In the genomic region with DNA sequence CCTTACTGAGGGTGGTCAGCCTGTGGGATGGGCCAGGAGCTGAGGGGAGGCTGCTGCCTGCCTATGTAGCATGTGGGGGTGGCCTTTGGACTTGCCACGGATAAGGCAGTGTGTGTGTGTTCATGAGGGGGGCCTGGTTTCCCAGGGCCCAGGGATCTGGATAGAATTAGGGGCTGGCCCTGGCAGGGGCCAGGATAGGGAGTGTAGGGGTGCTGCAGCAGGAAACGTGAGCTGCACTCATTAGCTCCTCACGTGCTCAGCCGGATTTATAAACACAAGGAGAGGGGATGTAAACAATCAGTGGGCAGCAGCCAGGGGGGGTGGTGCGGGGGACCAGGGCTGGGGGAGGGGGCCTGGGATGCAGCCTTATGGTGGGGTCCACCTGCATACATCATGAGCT, we compare ENCODE assay signal across 12 mouse cellular contexts. TPM values are rescaled to one million over a fixed set of nuclear protein-coding genes. Genes with fewer than 3 reads are reported as not detected.
DNase-seq lines count a peak whose midpoint lies in the region; ATAC-seq and TF ChIP-seq lines count a peak whose summit lies in the region.
"Had no signal": no experiment of that assay in that cellular context is flagged by ENCODE, and none has a peak within 500 bp of the region (broad histone marks: within the 10 kb centered on the region; RNA-seq: fewer than 3 reads in every experiment).

No protein-coding gene starts in this region.

- no peak for TF ChIP-seq CTCF in kidney, postnatal 0 days (IDR thresholded peaks at IDR 0.05; ENCODE audit: low read depth)

- no peaks in the 10 kb centered on the region for H3K9me3 ChIP-seq in kidney, postnatal 0 days (replicated peaks; ENCODE audit: low read length)
- H3K9me3 ChIP-seq in embryonic facial prominence, embryonic 10.5 days, result no peaks in the 10 kb centered on the region
- H3K9me3 ChIP-seq in intestine, embryonic 14.5 days (ENCODE audit: control insufficient read depth, low read length), result no peaks in the 10 kb centered on the region
- H3K9me3 ChIP-seq: heart, embryonic 15.5 days had no signal

- peak overlapping the region; percentile 95; the same call in 1 of the 2 replicates for H3K4me2 ChIP-seq in kidney, postnatal 0 days (ENCODE audit: low read length)
- H3K4me2 ChIP-seq in intestine, embryonic 14.5 days (ENCODE audit: low read length), result peak overlapping the region; percentile 81
- peak overlapping the region; percentile 96 for H3K4me2 ChIP-seq in myocyte (ENCODE audit: low read depth)

- no peak overlapping the region for H3K4me3 ChIP-seq in kidney, postnatal 0 days (replicated peaks; ENCODE audit: low read depth, low read length)
- H3K4me3 ChIP-seq in embryonic facial prominence, embryonic 10.5 days, result peak overlapping the region; percentile 69
- H3K4me3 ChIP-seq in intestine, embryonic 14.5 days (ENCODE audit: low read depth, low read length), result no peak overlapping the region; the same call in 1 of the 2 replicates
- no peak overlapping the region for H3K4me3 ChIP-seq in myocyte

- no peaks in the 10 kb centered on the region for H3K36me3 ChIP-seq in kidney, postnatal 0 days (ENCODE audit: insufficient read depth, low read length)
- peaks cover 7% of the 10 kb centered on the region; the same call in 1 of the 2 replicates for H3K36me3 ChIP-seq in embryonic facial prominence, embryonic 10.5 days (replicated peaks)
- H3K36me3 ChIP-seq in intestine, embryonic 14.5 days (ENCODE audit: control insufficient read depth, insufficient read depth, low read length), result peaks cover 4% of the 10 kb centered on the region
- H3K36me3 ChIP-seq in myocyte (ENCODE audit: control insufficient read depth, insufficient read depth), result no peaks in the 10 kb centered on the region
- H3K36me3 ChIP-seq: heart, embryonic 15.5 days had no signal

- no peak for TF ChIP-seq POLR2A in myocyte (IDR thresholded peaks at IDR 0.05; ENCODE audit: insufficient read length, low read depth)

- DNase-seq in kidney, postnatal 0 days (ENCODE audit: low spot score), result no peak
- no peak for DNase-seq in kidney, postnatal 25 days
- DNase-seq in embryonic facial prominence, embryonic 10.5 days (ENCODE audit: low spot score), result peak; percentile 67
- DNase-seq in intestine, embryonic 14.5 days (ENCODE audit: low spot score), result no peak
- DNase-seq in adipocyte (ENCODE audit: low spot score), result no peak
- DNase-seq in cerebellum, postnatal 10 days, result no peak
- DNase-seq: left cerebral cortex, postnatal 4 days; right cerebral cortex, postnatal 25 days had no signal

- no peak overlapping the region for H3K27ac ChIP-seq in kidney, postnatal 0 days
- peak overlapping the region; percentile 77 for H3K27ac ChIP-seq in embryonic facial prominence, embryonic 10.5 days (replicated peaks)
- peak overlapping the region; percentile 94 for H3K27ac ChIP-seq in intestine, embryonic 14.5 days (ENCODE audit: low read depth)

- no peak overlapping the region for H3K9ac ChIP-seq in kidney, postnatal 0 days (ENCODE audit: low read depth, low read length)
- no peak overlapping the region for H3K9ac ChIP-seq in intestine, embryonic 14.5 days (ENCODE audit: low read length)
- H3K9ac ChIP-seq: heart, embryonic 15.5 days had no signal

- H3K79me2 ChIP-seq in myocyte (ENCODE audit: control insufficient read depth, insufficient read depth), result peaks cover 37% of the 10 kb centered on the region

- WGBS in kidney, postnatal 0 days, result 19% methylated on average over 5 of the region's 5 CpGs
- 2% methylated on average over 5 of the region's 5 CpGs for WGBS in embryonic facial prominence, embryonic 10.5 days
- 4% methylated on average over 5 of the region's 5 CpGs for WGBS in intestine, embryonic 14.5 days

- H3ac ChIP-seq in myocyte (ENCODE audit: control insufficient read depth, insufficient read length), result no peak overlapping the region

- no peaks in the 10 kb centered on the region for H3K27me3 ChIP-seq in kidney, postnatal 0 days (ENCODE audit: insufficient read depth, low read length)
- peaks cover 85% of the 10 kb centered on the region for H3K27me3 ChIP-seq in embryonic facial prominence, embryonic 10.5 days (replicated peaks; ENCODE audit: low read depth, poor library complexity, severe bottlenecking)
- H3K27me3 ChIP-seq in intestine, embryonic 14.5 days (replicated peaks; ENCODE audit: control insufficient read depth, insufficient read depth, low read length), result no peaks in the 10 kb centered on the region
- no peaks in the 10 kb centered on the region for H3K27me3 ChIP-seq in myocyte (ENCODE audit: control insufficient read depth, insufficient read depth, insufficient read length)

- no peak for ATAC-seq in kidney, postnatal 0 days (replicated peaks; ENCODE audit: low FRiP score, low read depth)
- no peak for ATAC-seq in intestine, embryonic 14.5 days (replicated peaks; ENCODE audit: low FRiP score, low TSS enrichment, low read depth)

- H3K4me1 ChIP-seq in kidney, postnatal 0 days (replicated peaks; ENCODE audit: insufficient read depth, low read length), result peaks cover 48% of the 10 kb centered on the region
- peaks cover 95% of the 10 kb centered on the region for H3K4me1 ChIP-seq in embryonic facial prominence, embryonic 10.5 days
- peaks cover 80% of the 10 kb centered on the region for H3K4me1 ChIP-seq in intestine, embryonic 14.5 days (replicated peaks; ENCODE audit: control insufficient read depth, insufficient read depth, low read length)

TF ChIP-seq in myocyte, 11 proteins besides CTCF, POLR2A, EP300 and RAD21:
- TF ChIP-seq MYOD1 (IDR thresholded peaks at IDR 0.05; ENCODE audit: control insufficient read depth in 1 of 3, insufficient read length in 2 of 3, low read depth in 2 of 3) (no peak), MAX (IDR thresholded peaks at IDR 0.05; ENCODE audit: low read depth) (no peak), POLR2AphosphoS2 (IDR thresholded peaks at IDR 0.05; ENCODE audit: insufficient read length, low read depth) (no peak), REST (IDR thresholded peaks at IDR 0.05; ENCODE audit: insufficient read depth, insufficient read length) (no peak), E2F4 (IDR thresholded peaks at IDR 0.05; ENCODE audit: insufficient read depth) (no peak), SRF (IDR thresholded peaks at IDR 0.05; ENCODE audit: control insufficient read depth, insufficient read length, low read depth) (no peak), CEBPB (IDR thresholded peaks at IDR 0.05; ENCODE audit: insufficient read depth, poor library complexity, severe bottlenecking) (no peak), TCF12 (IDR thresholded peaks at IDR 0.05; ENCODE audit: insufficient read depth, poor library complexity, severe bottlenecking) (no peak), MYOG (IDR thresholded peaks at IDR 0.05; ENCODE audit: control insufficient read depth in 1 of 3, insufficient read depth in 1 of 3, insufficient read length in 2 of 3, low read depth in 2 of 3) (no peak), TCF3 (IDR thresholded peaks at IDR 0.05; ENCODE audit: insufficient read length, low read depth) (no peak), USF1 (IDR thresholded peaks at IDR 0.05; ENCODE audit: low read depth) (no peak)

RNA-seq across cellular contexts. Expression of a gene that starts 3.0 kb away (rescaled TPM):
- not detected in 2 replicates for polyA plus RNA-seq in kidney, postnatal 0 days (2015; fragmentation: Nextera tagmentation; extraction: Ambion mirVana)
- not detected in 2 replicates for polyA plus RNA-seq in embryonic facial prominence, embryonic 10.5 days (2016; fragmentation: Nextera tagmentation; extraction: Ambion mirVana)
- polyA plus RNA-seq in intestine, embryonic 14.5 days (2014; fragmentation: Nextera tagmentation; extraction: Ambion mirVana), result not detected in 2 replicates
- not detected for polyA plus RNA-seq in myocyte (2012; fragmentation: generic; extraction: Trizol)
- polyA plus RNA-seq: heart, embryonic 15.5 days; neural tube, embryonic 14.5 days; thymus, postnatal 0 days had no signal

RNA-seq across cellular contexts. Expression of a gene that starts 3.1 kb away (rescaled TPM):
- polyA plus RNA-seq in kidney, postnatal 0 days (2015; fragmentation: Nextera tagmentation; extraction: Ambion mirVana), result 6.5 and 6.7 TPM in 2 replicates
- polyA plus RNA-seq in embryonic facial prominence, embryonic 10.5 days (2016; fragmentation: Nextera tagmentation; extraction: Ambion mirVana), result 2.8 and 3.3 TPM in 2 replicates
- polyA plus RNA-seq in intestine, embryonic 14.5 days (2014; fragmentation: Nextera tagmentation; extraction: Ambion mirVana), result 6.9 and 7.5 TPM in 2 replicates
- 11.5 TPM for polyA plus RNA-seq in myocyte (2012; fragmentation: generic; extraction: Trizol)

RNA-seq across cellular contexts. Expression of a gene that starts 14.6 kb away (rescaled TPM):
- polyA plus RNA-seq in kidney, postnatal 0 days (2015; fragmentation: Nextera tagmentation; extraction: Ambion mirVana), result 40.9 and 43.6 TPM in 2 replicates
- polyA plus RNA-seq in embryonic facial prominence, embryonic 10.5 days (2016; fragmentation: Nextera tagmentation; extraction: Ambion mirVana), result 13.7 and 15.1 TPM in 2 replicates
- polyA plus RNA-seq in intestine, embryonic 14.5 days (2014; fragmentation: Nextera tagmentation; extraction: Ambion mirVana), result 30.8 and 30.9 TPM in 2 replicates
- 166 TPM for polyA plus RNA-seq in myocyte (2012; fragmentation: generic; extraction: Trizol)

RNA-seq across cellular contexts. Expression of a gene that starts 15.7 kb away (rescaled TPM):
- 22.8 and 25.7 TPM in 2 replicates for polyA plus RNA-seq in kidney, postnatal 0 days (2015; fragmentation: Nextera tagmentation; extraction: Ambion mirVana)
- polyA plus RNA-seq in embryonic facial prominence, embryonic 10.5 days (2016; fragmentation: Nextera tagmentation; extraction: Ambion mirVana), result 58.1 and 58.2 TPM in 2 replicates
- 33.2 and 38.3 TPM in 2 replicates for polyA plus RNA-seq in intestine, embryonic 14.5 days (2014; fragmentation: Nextera tagmentation; extraction: Ambion mirVana)
- polyA plus RNA-seq in myocyte (2012; fragmentation: generic; extraction: Trizol), result 16.7 TPM

RNA-seq across cellular contexts. Expression of a gene that starts 25.3 kb away (rescaled TPM):
- 804 and 864 TPM in 2 replicates for polyA plus RNA-seq in kidney, postnatal 0 days (2015; fragmentation: Nextera tagmentation; extraction: Ambion mirVana)
- polyA plus RNA-seq in embryonic facial prominence, embryonic 10.5 days (2016; fragmentation: Nextera tagmentation; extraction: Ambion mirVana), result 1,000 and 1,025 TPM in 2 replicates
- polyA plus RNA-seq in intestine, embryonic 14.5 days (2014; fragmentation: Nextera tagmentation; extraction: Ambion mirVana), result 837 and 863 TPM in 2 replicates
- polyA plus RNA-seq in myocyte (2012; fragmentation: generic; extraction: Trizol), result 702 TPM
